Mouse (Mus musculus): Measurements from ENCODE around the gene Capn1. TPM values are rescaled to one million over a fixed set of nuclear protein-coding genes. Genes with fewer than 3 reads are reported as not detected.

Capn1 gene
- polyA plus RNA-seq, 1 experiment = not detected

- Histone ChIP-seq H3K4me1 (ENCODE audit: control insufficient read depth, insufficient read depth, low read length) (peaks cover 2% of the 10 kb centered on the region; the same call in 1 of the 2 replicates), H3K4me3 (ENCODE audit: insufficient read depth, low read depth, low read length) (no peak overlapping the region), H3K27ac (ENCODE audit: insufficient read depth, low read depth, low read length) (no peak overlapping the region)
- WGBS = 68% methylated on average over 5 of the region's 5 CpGs
- TF ChIP-seq CTCF (IDR thresholded peaks at IDR 0.05; ENCODE audit: insufficient read depth, low read depth, low read length) (no peak), POLR2A (IDR thresholded peaks at IDR 0.05; ENCODE audit: insufficient read depth, low read depth, low read length) (no peak)
These were observed 27.5 kb downstream of the Capn1 start for GRCm38 (mm10) chr19:5988027-5988814.

GRCm38 (mm10) chr19:5986043-5986442 lies 29.7 kb downstream of the Capn1 start, which contains the start of gene Slc22a20:
Gene Slc22a20 (minus strand): TSS chr19:5986143.
- Histone ChIP-seq H3K4me1 (ENCODE audit: control insufficient read depth, insufficient read depth, low read length) (peaks cover 2% of the 10 kb centered on the region; the same call in 1 of the 2 replicates), H3K4me3 (ENCODE audit: insufficient read depth, low read depth, low read length) (no peak within 1 kb of the TSS), H3K27ac (ENCODE audit: insufficient read depth, low read depth, low read length) (no peak within 1 kb of the TSS)
- TF ChIP-seq POLR2A (IDR thresholded peaks at IDR 0.05; ENCODE audit: insufficient read depth, low read depth, low read length) (no peak), CTCF (IDR thresholded peaks at IDR 0.05; ENCODE audit: insufficient read depth, low read depth, low read length) (no peak)
- 66% methylated on average over 4 of the region's 4 CpGs for WGBS

GRCm38 (mm10) chr19:5980477-5980876 lies 35.2 kb downstream of the Capn1 start:
- WGBS = 86% methylated on average over 9 of the region's 9 CpGs
- TF ChIP-seq POLR2A (IDR thresholded peaks at IDR 0.05; ENCODE audit: insufficient read depth, low read depth, low read length) (no peak), CTCF (IDR thresholded peaks at IDR 0.05; ENCODE audit: insufficient read depth, low read depth, low read length) (no peak)
- Histone ChIP-seq H3K27ac (ENCODE audit: insufficient read depth, low read depth, low read length) (no peak overlapping the region), H3K4me1 (ENCODE audit: control insufficient read depth, insufficient read depth, low read length) (no peaks in the 10 kb centered on the region), H3K4me3 (ENCODE audit: insufficient read depth, low read depth, low read length) (no peak overlapping the region)

GRCm38 (mm10) chr19:5977717-5978116 lies 38.0 kb downstream of the Capn1 start:
- no peak for TF ChIP-seq CTCF (IDR thresholded peaks at IDR 0.05; ENCODE audit: insufficient read depth, low read depth, low read length)
- no peak for TF ChIP-seq POLR2A (IDR thresholded peaks at IDR 0.05; ENCODE audit: insufficient read depth, low read depth, low read length)
- Histone ChIP-seq H3K27ac (ENCODE audit: insufficient read depth, low read depth, low read length) (no peak overlapping the region), H3K4me1 (ENCODE audit: control insufficient read depth, insufficient read depth, low read length) (no peaks in the 10 kb centered on the region), H3K4me3 (ENCODE audit: insufficient read depth, low read depth, low read length) (no peak overlapping the region)
- WGBS = 53% methylated on average over 3 of the region's 3 CpGs

GRCm38 (mm10) chr19:5975676-5976075 lies 40.0 kb downstream of the Capn1 start:
- TF ChIP-seq CTCF (IDR thresholded peaks at IDR 0.05; ENCODE audit: insufficient read depth, low read depth, low read length) = no peak
- TF ChIP-seq POLR2A (IDR thresholded peaks at IDR 0.05; ENCODE audit: insufficient read depth, low read depth, low read length) = no peak
- no peak overlapping the region for H3K27ac ChIP-seq (ENCODE audit: insufficient read depth, low read depth, low read length)
- 28% methylated on average over 4 of the region's 4 CpGs for WGBS
- H3K4me3 ChIP-seq (ENCODE audit: insufficient read depth, low read depth, low read length) = no peak overlapping the region
- no peaks in the 10 kb centered on the region for H3K4me1 ChIP-seq (ENCODE audit: control insufficient read depth, insufficient read depth, low read length)

- TF ChIP-seq CTCF (IDR thresholded peaks at IDR 0.05; ENCODE audit: insufficient read depth, low read depth, low read length) (no peak), POLR2A (IDR thresholded peaks at IDR 0.05; ENCODE audit: insufficient read depth, low read depth, low read length) (no peak)
- Histone ChIP-seq H3K4me3 (ENCODE audit: insufficient read depth, low read depth, low read length) (no peak overlapping the region), H3K27ac (ENCODE audit: insufficient read depth, low read depth, low read length) (no peak overlapping the region), H3K4me1 (ENCODE audit: control insufficient read depth, insufficient read depth, low read length) (no peaks in the 10 kb centered on the region)
- 35% methylated on average over 4 of the region's 4 CpGs for WGBS
These were observed 40.6 kb downstream of the Capn1 start for GRCm38 (mm10) chr19:5975112-5975511.

GRCm38 (mm10) chr19:5967664-5968063 lies 48.0 kb downstream of the Capn1 start:
- Histone ChIP-seq H3K4me3 (ENCODE audit: insufficient read depth, low read depth, low read length) (no peak overlapping the region), H3K4me1 (ENCODE audit: control insufficient read depth, insufficient read depth, low read length) (no peaks in the 10 kb centered on the region), H3K27ac (ENCODE audit: insufficient read depth, low read depth, low read length) (no peak overlapping the region)
- WGBS = 89% methylated on average over 10 of the region's 10 CpGs
- TF ChIP-seq CTCF (IDR thresholded peaks at IDR 0.05; ENCODE audit: insufficient read depth, low read depth, low read length) = no peak
- TF ChIP-seq POLR2A (IDR thresholded peaks at IDR 0.05; ENCODE audit: insufficient read depth, low read depth, low read length) = no peak

GRCm38 (mm10) chr19:5966786-5967185 lies 48.9 kb downstream of the Capn1 start:
- no peak overlapping the region for H3K4me3 ChIP-seq (ENCODE audit: insufficient read depth, low read depth, low read length)
- TF ChIP-seq CTCF (IDR thresholded peaks at IDR 0.05; ENCODE audit: insufficient read depth, low read depth, low read length) (no peak), POLR2A (IDR thresholded peaks at IDR 0.05; ENCODE audit: insufficient read depth, low read depth, low read length) (no peak)
- H3K4me1 ChIP-seq (ENCODE audit: control insufficient read depth, insufficient read depth, low read length) = no peaks in the 10 kb centered on the region
- H3K27ac ChIP-seq (ENCODE audit: insufficient read depth, low read depth, low read length) = no peak overlapping the region
- WGBS = 81% methylated on average over 6 of the region's 6 CpGs

- H3K27ac ChIP-seq (ENCODE audit: insufficient read depth, low read depth, low read length) = no peak overlapping the region
- TF ChIP-seq POLR2A (IDR thresholded peaks at IDR 0.05; ENCODE audit: insufficient read depth, low read depth, low read length) = no peak
- no peak for TF ChIP-seq CTCF (IDR thresholded peaks at IDR 0.05; ENCODE audit: insufficient read depth, low read depth, low read length)
- no peak overlapping the region for H3K4me3 ChIP-seq (ENCODE audit: insufficient read depth, low read depth, low read length)
- H3K4me1 ChIP-seq (ENCODE audit: control insufficient read depth, insufficient read depth, low read length) = no peaks in the 10 kb centered on the region
- WGBS = 94% methylated on average over 2 of the region's 2 CpGs
These were observed 49.8 kb downstream of the Capn1 start for GRCm38 (mm10) chr19:5965910-5966309.
